24 mouse cellular contexts compared by ENCODE assay signal in genomic region chr6:138095060-138095459, GRCm38 (mm10). TPM values are rescaled to one million over a fixed set of nuclear protein-coding genes. Genes with fewer than 3 reads are reported as not detected.
"Had no signal": no experiment of that assay in that cellular context is flagged by ENCODE, and none has a peak within 500 bp of the region (broad histone marks: within the 10 kb centered on the region; RNA-seq: fewer than 3 reads in every experiment).

No protein-coding gene starts in this region.

- DNase-seq: liver, embryonic 13.5 days; liver, postnatal 0 days; lung, adult 2 months; lung, postnatal 14 days; lung, postnatal 36 days; retina, postnatal 1 day; right cerebral cortex, adult 18-20 months; thymus, adult 2 months; thymus, postnatal 36 days had no signal

- H3K36me3 ChIP-seq: liver, embryonic 13.5 days; liver, embryonic 15.5 days; lung, embryonic 15.5 days; midbrain, embryonic 13.5 days; midbrain, embryonic 15.5 days; neural tube, embryonic 12.5 days; stomach, embryonic 15.5 days had no signal

- H3K9me3 ChIP-seq: liver, embryonic 13.5 days; liver, embryonic 15.5 days; lung, embryonic 15.5 days; midbrain, embryonic 13.5 days; midbrain, embryonic 15.5 days; neural tube, embryonic 12.5 days; stomach, embryonic 15.5 days had no signal

- H3K9ac ChIP-seq: liver, embryonic 13.5 days; liver, embryonic 15.5 days; liver, postnatal 0 days; lung, embryonic 15.5 days; midbrain, embryonic 13.5 days; midbrain, embryonic 15.5 days; neural tube, embryonic 12.5 days; stomach, embryonic 15.5 days had no signal

- H3K4me1 ChIP-seq: liver, embryonic 13.5 days; liver, embryonic 15.5 days; lung, embryonic 15.5 days; megakaryocyte, embryonic 14.5 days; midbrain, embryonic 13.5 days; midbrain, embryonic 15.5 days; neural tube, embryonic 12.5 days; stomach, embryonic 15.5 days had no signal

- H3K4me3 ChIP-seq: liver, embryonic 13.5 days; liver, embryonic 15.5 days; lung, embryonic 15.5 days; midbrain, embryonic 13.5 days; midbrain, embryonic 15.5 days; neural tube, embryonic 12.5 days; stomach, embryonic 15.5 days had no signal

- H3K4me2 ChIP-seq: liver, embryonic 13.5 days; liver, embryonic 15.5 days; lung, embryonic 15.5 days; midbrain, embryonic 11.5 days; midbrain, embryonic 13.5 days; midbrain, embryonic 15.5 days; neural tube, embryonic 12.5 days; stomach, embryonic 15.5 days had no signal

- H3K27me3 ChIP-seq: liver, embryonic 13.5 days; liver, embryonic 15.5 days; lung, embryonic 15.5 days; megakaryocyte, embryonic 14.5 days; midbrain, embryonic 13.5 days; midbrain, embryonic 15.5 days; neural tube, embryonic 12.5 days; stomach, embryonic 15.5 days had no signal

- H3K27ac ChIP-seq: liver, embryonic 13.5 days; liver, embryonic 15.5 days; lung, embryonic 15.5 days; macrophage; midbrain, embryonic 13.5 days; midbrain, embryonic 15.5 days; neural tube, embryonic 12.5 days; stomach, embryonic 15.5 days; stomach, postnatal 0 days had no signal

- ATAC-seq: liver, postnatal 0 days; lung, postnatal 0 days; midbrain, embryonic 13.5 days; midbrain, embryonic 15.5 days had no signal

RNA-seq across cellular contexts. Expression of gene Slc15a5, which starts 15.3 kb away (rescaled TPM):
- total RNA-seq: monocyte, adult 5-6 weeks; neutrophil, adult 5-6 weeks had no signal
- polyA plus RNA-seq: liver, embryonic 13.5 days; liver, embryonic 15.5 days; liver, postnatal 0 days; lung, embryonic 15.5 days; lung, postnatal 0 days; macrophage; midbrain, embryonic 11.5 days; midbrain, embryonic 13.5 days; midbrain, embryonic 15.5 days; neural tube, embryonic 14.5 days; spleen, adult 2 months; stomach, embryonic 15.5 days; stomach, postnatal 0 days had no signal
